Mouse (Mus musculus) urinary bladder, postnatal 25 days (tissue): ENCODE data around the gene Man2a2.

Source experiments
- DNase-seq: peaks from one replicate; pipeline ENCODE4 v3.0.0; 2022; ENCODE audit warnings: low spot score

Man2a2 gene

GRCm38 (mm10) chr7:80369967-80370431, 1.2 kb downstream of the Man2a2 start:
- DNase-seq = no peak

- no peak for DNase-seq
Measured at GRCm38 (mm10) chr7:80369461-80369860, 1.7 kb downstream of the Man2a2 start.

GRCm38 (mm10) chr7:80368635-80369421, 2.3 kb downstream of the Man2a2 start:
- no peak for DNase-seq

- DNase-seq = no peak
Measured at GRCm38 (mm10) chr7:80368009-80368408, 3.2 kb downstream of the Man2a2 start.

- DNase-seq = no peak
Measured at GRCm38 (mm10) chr7:80367232-80367631, 3.9 kb downstream of the Man2a2 start.

- DNase-seq = no peak
Measured at GRCm38 (mm10) chr7:80365759-80366158, 5.4 kb downstream of the Man2a2 start.

GRCm38 (mm10) chr7:80360435-80360834, 10.7 kb downstream of the Man2a2 start:
- DNase-seq = no peak

GRCm38 (mm10) chr7:80358039-80358438, 13.1 kb downstream of the Man2a2 start:
- DNase-seq = no peak

GRCm38 (mm10) chr7:80357156-80357555, 14.0 kb downstream of the Man2a2 start:
- no peak for DNase-seq

- DNase-seq = no peak
Measured at GRCm38 (mm10) chr7:80356351-80356750, 14.8 kb downstream of the Man2a2 start.

- DNase-seq = no peak
Measured at GRCm38 (mm10) chr7:80352920-80353319, 18.3 kb downstream of the Man2a2 start.

- DNase-seq = no peak
Measured at GRCm38 (mm10) chr7:80350808-80351207, 20.4 kb downstream of the Man2a2 start.

- DNase-seq = no peak
Measured at GRCm38 (mm10) chr7:80347670-80348586, 23.2 kb downstream of the Man2a2 start.

GRCm38 (mm10) chr7:80346830-80347229, 24.3 kb downstream of the Man2a2 start:
- no peak for DNase-seq

- DNase-seq = no peak
Measured at GRCm38 (mm10) chr7:80346173-80346572, 25.0 kb downstream of the Man2a2 start.

GRCm38 (mm10) chr7:80343270-80344018, 27.7 kb downstream of the Man2a2 start:
- no peak for DNase-seq

GRCm38 (mm10) chr7:80342858-80343257, 28.3 kb downstream of the Man2a2 start, which contains the start of gene Hddc3:
TSS of gene Hddc3 (plus strand) at chr7:80343104.
- peak; percentile 93 for DNase-seq

- no peak for DNase-seq
Measured at GRCm38 (mm10) chr7:80341793-80342192, 29.4 kb downstream of the Man2a2 start.

GRCm38 (mm10) chr7:80340793-80341192, 30.4 kb downstream of the Man2a2 start, which contains the start of gene Unc45a:
TSS of gene Unc45a (minus strand) at chr7:80341005.
- peak; percentile 41 for DNase-seq

GRCm38 (mm10) chr7:80339793-80340628, 31.2 kb downstream of the Man2a2 start:
- DNase-seq = peak; percentile 98

- peak; percentile 32 for DNase-seq
Measured at GRCm38 (mm10) chr7:80339371-80339770, 31.8 kb downstream of the Man2a2 start.
